Mouse (Mus musculus): ENCODE measurements around the gene Olfr202. TPM values are rescaled to one million over a fixed set of nuclear protein-coding genes. Genes with fewer than 3 reads are reported as not detected.
"Not testable (repeated sequence)": the region's sequence is repeated elsewhere in the genome, so short reads cannot be mapped to it uniquely, and the experiment has no call there.

Gene Olfr202
- total and polyA plus RNA-seq, 2 experiments from 2014 or later = not detected

- no peak overlapping the region for H3K4me2 ChIP-seq (ENCODE audit: low read depth, low read length)
- WGBS = 80% methylated on average over 3 of the region's 3 CpGs
Measured at GRCm38 (mm10) chr16:59280542-59280941, 6.1 kb downstream of the Olfr202 start.

GRCm38 (mm10) chr16:59272532-59272931 lies 14.1 kb downstream of the Olfr202 start, which contains the start of gene Olfr201:
TSS of gene Olfr201 (minus strand) at chr16:59272632.
- not testable (repeated sequence) for H3K27me3 ChIP-seq (ENCODE audit: insufficient read depth, low read length); H3K9me3 ChIP-seq (ENCODE audit: low read length); DNase-seq (ENCODE audit: low spot score); H3K4me1 ChIP-seq (ENCODE audit: insufficient read depth, low read length); ATAC-seq; H3K4me3 ChIP-seq (ENCODE audit: low read length); H3K4me2 ChIP-seq (ENCODE audit: low read depth, low read length); H3K9ac ChIP-seq (replicated peaks; ENCODE audit: low read length); H3K36me3 ChIP-seq (ENCODE audit: insufficient read depth, low read length); H3K27ac ChIP-seq
- 90% methylated on average over 4 of the region's 4 CpGs for WGBS

More at GRCm38 (mm10) chr16:59280542-59280941, 6.1 kb downstream of the Olfr202 start:
- Histone ChIP-seq H3K27ac (no peak overlapping the region), H3K9ac (replicated peaks; ENCODE audit: low read length) (no peak overlapping the region), H3K9me3 (ENCODE audit: low read length) (no peaks in the 10 kb centered on the region), H3K4me1 (ENCODE audit: insufficient read depth, low read length) (no peaks in the 10 kb centered on the region), H3K27me3 (ENCODE audit: insufficient read depth, low read length) (no peaks in the 10 kb centered on the region), H3K36me3 (ENCODE audit: insufficient read depth, low read length) (no peaks in the 10 kb centered on the region), H3K4me3 (ENCODE audit: low read length) (no peak overlapping the region)
- no peak for TF ChIP-seq CTCF (IDR thresholded peaks at IDR 0.05; ENCODE audit: low read depth)
- ATAC-seq = no peak
- DNase-seq (ENCODE audit: low spot score) = no peak

GRCm38 (mm10) chr16:59269097-59269496 lies 17.5 kb downstream of the Olfr202 start:
- ATAC-seq; H3K27me3 ChIP-seq (ENCODE audit: insufficient read depth, low read length); H3K4me3 ChIP-seq (ENCODE audit: low read length); DNase-seq (ENCODE audit: low spot score); H3K4me2 ChIP-seq (ENCODE audit: low read depth, low read length); H3K36me3 ChIP-seq (ENCODE audit: insufficient read depth, low read length); H3K4me1 ChIP-seq (ENCODE audit: insufficient read depth, low read length); H3K9me3 ChIP-seq (ENCODE audit: low read length); H3K9ac ChIP-seq (replicated peaks; ENCODE audit: low read length); H3K27ac ChIP-seq: not testable (repeated sequence)
- WGBS = 83% methylated on average over 4 of the region's 4 CpGs

- ATAC-seq (no peak), DNase-seq (ENCODE audit: low spot score) (no peak)
- no peak overlapping the region for H3K4me2 ChIP-seq (ENCODE audit: low read depth, low read length)
- WGBS = 89% methylated on average over 17 of the region's 17 CpGs
- H3K4me3 ChIP-seq (ENCODE audit: low read length) = no peak overlapping the region
- H3K9ac ChIP-seq (replicated peaks; ENCODE audit: low read length) = no peak overlapping the region
- no peaks in the 10 kb centered on the region for H3K27me3 ChIP-seq (ENCODE audit: insufficient read depth, low read length)
- H3K4me1 ChIP-seq (ENCODE audit: insufficient read depth, low read length) = no peaks in the 10 kb centered on the region
- no peak for TF ChIP-seq CTCF (IDR thresholded peaks at IDR 0.05; ENCODE audit: low read depth)
- no peaks in the 10 kb centered on the region for H3K9me3 ChIP-seq (ENCODE audit: low read length)
- H3K27ac ChIP-seq = no peak overlapping the region
- H3K36me3 ChIP-seq (ENCODE audit: insufficient read depth, low read length) = no peaks in the 10 kb centered on the region
Measured at GRCm38 (mm10) chr16:59249684-59250083, 36.9 kb downstream of the Olfr202 start.

Other genes with a start within 250 kb of the Olfr202 start
- not detected in 2 replicates for gene Olfr187, start 247.0 kb downstream of the Olfr202 start, total RNA-seq (2014; rRNA removed)
- gene Olfr187, start 247.0 kb downstream of the Olfr202 start, polyA plus RNA-seq (2015; fragmentation: Nextera tagmentation; extraction: Ambion mirVana) = not detected in 2 replicates
- gene Olfr190, start 208.8 kb downstream of the Olfr202 start, total RNA-seq (2014; rRNA removed) = not detected in 2 replicates
- gene Olfr190, start 208.8 kb downstream of the Olfr202 start, polyA plus RNA-seq (2015; fragmentation: Nextera tagmentation; extraction: Ambion mirVana) = not detected in 2 replicates
- gene Olfr191, start 197.0 kb downstream of the Olfr202 start, total RNA-seq (2014; rRNA removed) = not detected in 2 replicates
- not detected in 2 replicates for gene Olfr191, start 197.0 kb downstream of the Olfr202 start, polyA plus RNA-seq (2015; fragmentation: Nextera tagmentation; extraction: Ambion mirVana)
- gene Olfr193, start 174.9 kb downstream of the Olfr202 start, total RNA-seq (2014; rRNA removed) = not detected in 2 replicates
- gene Olfr193, start 174.9 kb downstream of the Olfr202 start, polyA plus RNA-seq (2015; fragmentation: Nextera tagmentation; extraction: Ambion mirVana) = not detected in 2 replicates
- gene Olfr194, start 165.7 kb downstream of the Olfr202 start, total RNA-seq (2014; rRNA removed) = not detected in 2 replicates
- not detected in 2 replicates for gene Olfr194, start 165.7 kb downstream of the Olfr202 start, polyA plus RNA-seq (2015; fragmentation: Nextera tagmentation; extraction: Ambion mirVana)
- not detected in 2 replicates for gene Olfr195, start 139.7 kb downstream of the Olfr202 start, total RNA-seq (2014; rRNA removed)
- gene Olfr195, start 139.7 kb downstream of the Olfr202 start, polyA plus RNA-seq (2015; fragmentation: Nextera tagmentation; extraction: Ambion mirVana) = not detected in 2 replicates
- gene Olfr196, start 116.3 kb downstream of the Olfr202 start, total RNA-seq (2014; rRNA removed) = not detected in 2 replicates
- not detected in 2 replicates for gene Olfr196, start 116.3 kb downstream of the Olfr202 start, polyA plus RNA-seq (2015; fragmentation: Nextera tagmentation; extraction: Ambion mirVana)
- not detected in 2 replicates for gene Olfr198, start 83.3 kb downstream of the Olfr202 start, total RNA-seq (2014; rRNA removed)
- not detected in 2 replicates for gene Olfr198, start 83.3 kb downstream of the Olfr202 start, polyA plus RNA-seq (2015; fragmentation: Nextera tagmentation; extraction: Ambion mirVana)
- not detected in 2 replicates for gene Olfr199, start 67.0 kb downstream of the Olfr202 start, total RNA-seq (2014; rRNA removed)
- not detected in 2 replicates for gene Olfr199, start 67.0 kb downstream of the Olfr202 start, polyA plus RNA-seq (2015; fragmentation: Nextera tagmentation; extraction: Ambion mirVana)
- gene Olfr201, start 14.2 kb downstream of the Olfr202 start, total RNA-seq (2014; rRNA removed) = not detected in 2 replicates
- gene Olfr201, start 14.2 kb downstream of the Olfr202 start, polyA plus RNA-seq (2015; fragmentation: Nextera tagmentation; extraction: Ambion mirVana) = not detected in 2 replicates
- not detected in 2 replicates for gene Olfr203, start 12.1 kb upstream of the Olfr202 start, total RNA-seq (2014; rRNA removed)
- gene Olfr203, start 12.1 kb upstream of the Olfr202 start, polyA plus RNA-seq (2015; fragmentation: Nextera tagmentation; extraction: Ambion mirVana) = not detected in 2 replicates
- not detected in 2 replicates for gene Olfr204, start 31.5 kb upstream of the Olfr202 start, total RNA-seq (2014; rRNA removed)
- gene Olfr204, start 31.5 kb upstream of the Olfr202 start, polyA plus RNA-seq (2015; fragmentation: Nextera tagmentation; extraction: Ambion mirVana) = not detected in 2 replicates
- not detected in 2 replicates for gene Olfr205, start 44.3 kb upstream of the Olfr202 start, total RNA-seq (2014; rRNA removed)
- gene Olfr205, start 44.3 kb upstream of the Olfr202 start, polyA plus RNA-seq (2015; fragmentation: Nextera tagmentation; extraction: Ambion mirVana) = not detected in 2 replicates
- not detected in 2 replicates for gene Olfr206, start 62.5 kb upstream of the Olfr202 start, total RNA-seq (2014; rRNA removed)
- not detected in 2 replicates for gene Olfr206, start 62.5 kb upstream of the Olfr202 start, polyA plus RNA-seq (2015; fragmentation: Nextera tagmentation; extraction: Ambion mirVana)
- not detected in 2 replicates for gene Olfr209, start 77.2 kb upstream of the Olfr202 start, total RNA-seq (2014; rRNA removed)
- not detected in 2 replicates for gene Olfr209, start 77.2 kb upstream of the Olfr202 start, polyA plus RNA-seq (2015; fragmentation: Nextera tagmentation; extraction: Ambion mirVana)
- not detected in 2 replicates for gene Gabrr3, start 120.5 kb upstream of the Olfr202 start, total RNA-seq (2014; rRNA removed)
- 0.03 TPM in 1 of 2 replicates, not detected in the other for gene Gabrr3, start 120.5 kb upstream of the Olfr202 start, polyA plus RNA-seq (2015; fragmentation: Nextera tagmentation; extraction: Ambion mirVana)
- 5.4 and 8.1 TPM in 2 replicates for gene Riox2, start 185.0 kb upstream of the Olfr202 start, total RNA-seq (2014; rRNA removed)
- 11.1 and 13.1 TPM in 2 replicates for gene Riox2, start 185.0 kb upstream of the Olfr202 start, polyA plus RNA-seq (2015; fragmentation: Nextera tagmentation; extraction: Ambion mirVana)

Data from hindbrain, postnatal 0 days (tissue).